Mouse (Mus musculus) myocyte (in vitro differentiated cells): ENCODE data around the gene Man1c1. TPM values are rescaled to one million over a fixed set of nuclear protein-coding genes. Genes with fewer than 3 reads are reported as not detected.
A peak's percentile ranks its signal among the peaks of the same experiment; 100 is the strongest.

Source experiments
- H3K27me3 ChIP-seq: one replicate; pipeline ENCODE4 v1.6.1; 2011; ENCODE audit not compliant: control insufficient read depth, insufficient read depth, insufficient read length
- H3K36me3 ChIP-seq: one replicate; pipeline ENCODE4 v1.6.1; 2011; ENCODE audit not compliant: control insufficient read depth, insufficient read depth
- H3K4me2 ChIP-seq: one replicate; pipeline ENCODE4 v1.6.1; 2011; ENCODE audit warnings: low read depth, control low read depth
- H3K4me3 ChIP-seq: one replicate; pipeline ENCODE4 v1.5.1; 2011; ENCODE audit warnings: mild to moderate bottlenecking, control low read depth, moderate library complexity
- H3K79me2 ChIP-seq: one replicate; pipeline ENCODE4 v1.6.1; 2011; ENCODE audit not compliant: control insufficient read depth, insufficient read depth
- H3ac ChIP-seq: one replicate; pipeline ENCODE4 v1.6.1; 2011; ENCODE audit not compliant: control insufficient read depth, insufficient read length
- CEBPB ChIP-seq: IDR thresholded peaks from 2 replicates; pipeline ENCODE4 v1.6.1; 2011; ENCODE audit warnings: mild to moderate bottlenecking, moderate library complexity; ENCODE audit not compliant: poor library complexity, insufficient read depth, severe bottlenecking
- E2F4 ChIP-seq: IDR thresholded peaks from one replicate; pipeline ENCODE4 v1.6.1; 2011; ENCODE audit warnings: mild to moderate bottlenecking, control low read depth, moderate library complexity; ENCODE audit not compliant: insufficient read depth
- MAX ChIP-seq: IDR thresholded peaks from one replicate; pipeline ENCODE4 v1.6.1; 2011; ENCODE audit warnings: low read depth, mild to moderate bottlenecking, control low read depth
- MYOD1 ChIP-seq, 3 experiments: IDR thresholded peaks; one replicate each; pipeline ENCODE4 v1.6.1; 2011; ENCODE audit warnings: control low read depth in 2 of 3, low read depth in 2 of 3, mild to moderate bottlenecking in 2 of 3, moderate library complexity in 1 of 3; ENCODE audit not compliant: insufficient read length in 2 of 3, control insufficient read depth in 1 of 3
- MYOG ChIP-seq, 3 experiments: IDR thresholded peaks; one replicate each; pipeline ENCODE4 v1.6.1; 2011; ENCODE audit warnings: control low read depth in 2 of 3, low read depth in 2 of 3, mild to moderate bottlenecking in 2 of 3; ENCODE audit not compliant: insufficient read length in 2 of 3, control insufficient read depth in 1 of 3, insufficient read depth in 1 of 3
- POLR2A ChIP-seq: IDR thresholded peaks from one replicate; pipeline ENCODE4 v1.6.1; 2011; ENCODE audit warnings: low read depth, mild to moderate bottlenecking, control low read depth, moderate library complexity; ENCODE audit not compliant: insufficient read length
- POLR2AphosphoS2 ChIP-seq: IDR thresholded peaks from one replicate; pipeline ENCODE4 v1.6.1; 2011; ENCODE audit warnings: low read depth, control low read depth; ENCODE audit not compliant: insufficient read length
- REST ChIP-seq: IDR thresholded peaks from one replicate; pipeline ENCODE4 v1.6.1; 2011; ENCODE audit warnings: mild to moderate bottlenecking, control low read depth, moderate library complexity; ENCODE audit not compliant: insufficient read depth, insufficient read length
- SRF ChIP-seq: IDR thresholded peaks from one replicate; pipeline ENCODE4 v1.6.1; 2011; ENCODE audit warnings: low read depth; ENCODE audit not compliant: control insufficient read depth, insufficient read length
- TCF12 ChIP-seq: IDR thresholded peaks from one replicate; pipeline ENCODE4 v1.6.1; 2011; ENCODE audit warnings: mild to moderate bottlenecking, control low read depth; ENCODE audit not compliant: poor library complexity, insufficient read depth, severe bottlenecking
- TCF3 ChIP-seq: IDR thresholded peaks from one replicate; pipeline ENCODE4 v1.6.1; 2011; ENCODE audit warnings: low read depth, control low read depth; ENCODE audit not compliant: insufficient read length
- USF1 ChIP-seq: IDR thresholded peaks from one replicate; pipeline ENCODE4 v1.6.1; 2011; ENCODE audit warnings: low read depth, mild to moderate bottlenecking, control low read depth, moderate library complexity
- polyA plus RNA-seq: library from polyadenylated mRNA; unstranded; fragments of >200 nt; fragmentation: generic; extraction: Trizol; gene quantifications from one replicate; pipeline ENCODE4 v1.2.1, GENCODE M21; 2012; ENCODE audit warnings: missing spikeins

Man1c1 gene
- polyA plus RNA-seq, 1 experiment = 11.3 TPM

DNA sequence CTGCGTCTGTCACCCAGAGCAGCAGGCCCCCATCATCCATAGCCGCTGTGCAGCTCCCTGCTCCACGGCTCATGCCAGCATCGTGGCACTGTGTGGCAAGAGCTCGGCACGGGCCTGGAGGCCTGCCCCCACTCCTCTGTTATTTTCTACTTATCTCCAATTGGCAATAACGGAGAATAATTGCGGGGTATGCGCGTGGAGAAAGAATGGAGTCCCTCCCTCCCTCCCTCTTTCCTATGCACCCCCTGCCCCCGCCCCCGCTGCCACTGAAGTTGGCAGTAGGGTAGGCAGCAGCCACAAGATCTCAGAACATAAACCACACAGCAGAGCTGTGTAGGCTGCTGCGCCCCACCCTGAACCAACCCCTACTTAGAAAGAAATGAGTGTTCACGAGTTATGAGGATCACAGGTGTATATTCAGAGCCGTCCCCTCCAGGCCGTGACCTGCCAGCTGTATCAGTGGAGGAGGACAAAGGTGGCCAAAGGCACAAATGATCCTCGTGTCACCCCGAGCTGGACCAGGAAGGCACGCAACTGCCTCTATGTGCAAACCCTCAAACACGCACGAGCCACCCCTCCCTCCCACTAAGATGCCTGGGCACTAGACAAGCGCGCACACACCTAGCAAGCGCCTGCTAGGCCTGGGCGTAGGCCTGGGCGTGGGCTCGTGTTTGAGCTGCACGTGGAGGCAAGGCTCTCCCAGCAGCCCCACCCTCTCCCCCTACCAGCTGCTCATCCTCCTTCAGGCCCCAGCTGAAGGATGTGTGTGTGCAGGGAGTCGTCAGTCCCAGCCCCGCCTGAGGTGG is 62.2 kb downstream of the Man1c1 start:
- Histone ChIP-seq H3K36me3 (no peaks in the 10 kb centered on the region), H3ac (no peak overlapping the region), H3K79me2 (no peaks in the 10 kb centered on the region), H3K27me3 (no peaks in the 10 kb centered on the region), H3K4me3 (no peak overlapping the region), H3K4me2 (no peak overlapping the region)
- TF ChIP-seq SRF (no peak), TCF3 (no peak), POLR2A (no peak), MYOG (IDR thresholded peaks at IDR 0.05; ENCODE audit: control insufficient read depth in 1 of 3, insufficient read depth in 1 of 3, insufficient read length in 2 of 3, low read depth in 2 of 3) (peak in 2 of 3 experiments; percentile 60 to 82), MAX (no peak), MYOD1 (IDR thresholded peaks at IDR 0.05; ENCODE audit: control insufficient read depth in 1 of 3, insufficient read length in 2 of 3, low read depth in 2 of 3) (peak in 1 of 3 experiments; percentile 48)

DNA sequence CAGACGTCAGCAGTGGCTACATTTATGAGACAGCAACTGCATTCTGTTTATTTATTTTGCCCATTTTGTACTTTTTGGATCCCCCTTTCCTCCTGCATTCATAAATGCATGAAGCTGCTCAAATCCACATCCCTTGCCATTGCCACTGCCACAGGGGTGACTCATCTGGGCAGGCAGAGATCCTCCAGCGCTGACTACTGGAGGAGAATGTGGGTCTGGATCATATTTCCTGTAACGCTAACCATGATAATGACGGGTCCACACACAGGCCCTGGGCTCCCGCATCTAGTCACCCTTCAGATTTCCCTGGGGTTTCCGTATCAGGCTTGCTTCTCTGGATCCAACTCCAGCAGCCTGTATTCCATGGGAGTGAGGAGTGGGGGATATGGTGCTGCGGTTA is 64.8 kb downstream of the Man1c1 start:
- H3K79me2 ChIP-seq = no peaks in the 10 kb centered on the region

GRCm38 (mm10) chr4:134638111-134638550 is 66.0 kb downstream of the Man1c1 start:
- no peak overlapping the region for H3ac ChIP-seq
- H3K4me3 ChIP-seq = no peak overlapping the region
- H3K27me3 ChIP-seq = no peaks in the 10 kb centered on the region
- no peaks in the 10 kb centered on the region for H3K36me3 ChIP-seq
- TF ChIP-seq REST (no peak), SRF (no peak), E2F4 (no peak), TCF12 (no peak), POLR2A (no peak), CEBPB (no peak), TCF3 (no peak), POLR2AphosphoS2 (no peak), MYOD1 (IDR thresholded peaks at IDR 0.05; ENCODE audit: control insufficient read depth in 1 of 3, insufficient read length in 2 of 3, low read depth in 2 of 3) (no peak), MAX (no peak), USF1 (no peak), MYOG (IDR thresholded peaks at IDR 0.05; ENCODE audit: control insufficient read depth in 1 of 3, insufficient read depth in 1 of 3, insufficient read length in 2 of 3, low read depth in 2 of 3) (no peak)
- H3K4me2 ChIP-seq = peak overlapping the region; percentile 56
- no peaks in the 10 kb centered on the region for H3K79me2 ChIP-seq

More for the DNA sequence above, 64.8 kb downstream of the Man1c1 start:
- Histone ChIP-seq H3ac (no peak overlapping the region), H3K4me3 (no peak overlapping the region), H3K4me2 (peak overlapping the region; percentile 44), H3K27me3 (no peaks in the 10 kb centered on the region), H3K36me3 (no peaks in the 10 kb centered on the region)
- TF ChIP-seq MYOG (IDR thresholded peaks at IDR 0.05; ENCODE audit: control insufficient read depth in 1 of 3, insufficient read depth in 1 of 3, insufficient read length in 2 of 3, low read depth in 2 of 3) = peak in 1 of 3 experiments; percentile 11
- no peak for TF ChIP-seq SRF

DNA sequence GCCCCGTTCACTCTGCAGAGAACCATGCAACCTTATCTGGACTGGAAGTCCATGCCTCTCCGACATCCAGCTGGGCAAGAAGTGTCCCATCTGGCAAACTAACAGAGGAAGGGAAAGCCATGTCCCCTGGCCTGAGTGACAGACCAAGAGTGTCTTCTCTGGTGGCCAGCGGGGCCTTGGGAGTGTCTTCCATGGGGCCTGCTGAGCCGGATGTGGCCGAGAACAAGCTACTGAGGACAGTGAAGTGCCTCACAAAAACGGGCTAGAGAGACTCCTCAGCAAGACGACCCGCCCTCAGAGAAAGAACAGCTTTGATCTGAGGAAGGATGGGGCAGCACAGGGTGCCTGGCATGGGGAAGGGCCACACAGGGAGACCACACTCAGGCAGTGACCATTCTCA is 67.7 kb downstream of the Man1c1 start:
- no peak for TF ChIP-seq MYOG (IDR thresholded peaks at IDR 0.05; ENCODE audit: control insufficient read depth in 1 of 3, insufficient read depth in 1 of 3, insufficient read length in 2 of 3, low read depth in 2 of 3)
- TF ChIP-seq TCF12 = no peak
- TF ChIP-seq MYOD1 (IDR thresholded peaks at IDR 0.05; ENCODE audit: control insufficient read depth in 1 of 3, insufficient read length in 2 of 3, low read depth in 2 of 3) = no peak
- no peak for TF ChIP-seq E2F4
- no peak for TF ChIP-seq CEBPB
- no peak for TF ChIP-seq POLR2A
- TF ChIP-seq MAX = no peak
- no peak for TF ChIP-seq POLR2AphosphoS2
- no peak for TF ChIP-seq TCF3
- TF ChIP-seq USF1 = no peak
- TF ChIP-seq SRF = no peak
- TF ChIP-seq REST = no peak
- H3ac ChIP-seq = no peak overlapping the region
- H3K27me3 ChIP-seq = no peaks in the 10 kb centered on the region
- H3K79me2 ChIP-seq = no peaks in the 10 kb centered on the region
- H3K36me3 ChIP-seq = no peaks in the 10 kb centered on the region
- no peak overlapping the region for H3K4me3 ChIP-seq
- no peak overlapping the region for H3K4me2 ChIP-seq

GRCm38 (mm10) chr4:134634001-134634400 is 70.1 kb downstream of the Man1c1 start:
- H3K27me3 ChIP-seq = no peaks in the 10 kb centered on the region
- H3K36me3 ChIP-seq = no peaks in the 10 kb centered on the region
- no peak overlapping the region for H3ac ChIP-seq
- no peaks in the 10 kb centered on the region for H3K79me2 ChIP-seq
- H3K4me2 ChIP-seq = no peak overlapping the region
- no peak overlapping the region for H3K4me3 ChIP-seq
- TF ChIP-seq E2F4 (no peak), POLR2A (no peak), SRF (no peak), CEBPB (no peak), POLR2AphosphoS2 (no peak), REST (no peak)
